Mouse (Mus musculus) lung, postnatal 25 days (tissue): Measurements from ENCODE around the gene Map2k6.
A peak's percentile ranks its signal among the peaks of the same experiment; 100 is the strongest.
"Not testable (repeated sequence)": the region's sequence is repeated elsewhere in the genome, so short reads cannot be mapped to it uniquely, and the experiment has no call there.

ENCODE experiments used
- DNase-seq: peaks from one replicate; pipeline ENCODE4 v3.0.0; 2022; ENCODE audit warnings: low spot score

The Map2k6 gene

GRCm38 (mm10) chr11:110398553-110399239 lies at the start of gene Map2k6:
Map2k6 (plus strand) TSS chr11:110399122.
- DNase-seq, result peak; percentile 87

GRCm38 (mm10) chr11:110354261-110354660 lies 44.7 kb upstream of the Map2k6 start:
- no peak for DNase-seq

GRCm38 (mm10) chr11:110355131-110355530 lies 43.8 kb upstream of the Map2k6 start:
- not testable (repeated sequence) for DNase-seq

GRCm38 (mm10) chr11:110357756-110358551 lies 41.0 kb upstream of the Map2k6 start:
- DNase-seq, result peak; percentile 49

DNA sequence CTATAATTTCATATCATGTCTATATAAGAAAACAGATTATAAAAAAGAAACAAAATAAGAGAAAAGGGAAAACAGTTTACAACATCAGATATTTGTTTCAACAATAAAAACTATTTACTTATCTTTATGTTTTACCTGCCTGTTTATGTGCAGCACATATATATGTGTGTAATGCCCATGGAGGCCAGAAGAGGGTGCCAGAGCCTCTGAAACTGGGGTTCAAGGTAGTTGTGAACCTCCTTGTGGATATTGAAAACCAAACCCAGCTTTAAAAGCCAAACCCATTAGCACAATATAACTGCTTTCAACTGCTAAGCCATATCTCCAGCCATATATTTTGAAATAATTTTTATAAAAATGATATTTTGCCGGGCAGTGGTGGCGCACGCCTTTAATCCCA lies 33.9 kb upstream of the Map2k6 start:
- DNase-seq, result peak; percentile 47

DNA sequence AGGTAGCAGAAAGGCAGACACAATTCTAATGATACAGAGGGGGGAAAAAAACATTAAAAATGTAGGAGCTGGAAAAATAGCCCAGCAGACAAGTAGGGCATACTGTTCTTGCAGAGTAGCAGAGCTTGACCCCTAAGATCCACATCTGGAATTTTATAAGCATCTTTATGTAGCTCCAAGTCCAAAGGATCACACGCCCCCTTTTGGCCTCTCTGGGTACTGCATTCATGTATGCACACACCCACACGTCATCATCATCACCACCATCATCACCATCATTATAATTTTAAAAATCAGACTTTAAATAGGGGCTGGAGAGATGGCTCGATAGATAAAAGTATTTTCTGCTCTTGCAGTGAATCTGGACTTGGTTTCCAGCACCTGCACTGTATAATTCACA lies 32.0 kb upstream of the Map2k6 start:
- no peak for DNase-seq

- DNase-seq, result peak; percentile 20
Observed at GRCm38 (mm10) chr11:110367638-110368037, 31.3 kb upstream of the Map2k6 start.

DNA sequence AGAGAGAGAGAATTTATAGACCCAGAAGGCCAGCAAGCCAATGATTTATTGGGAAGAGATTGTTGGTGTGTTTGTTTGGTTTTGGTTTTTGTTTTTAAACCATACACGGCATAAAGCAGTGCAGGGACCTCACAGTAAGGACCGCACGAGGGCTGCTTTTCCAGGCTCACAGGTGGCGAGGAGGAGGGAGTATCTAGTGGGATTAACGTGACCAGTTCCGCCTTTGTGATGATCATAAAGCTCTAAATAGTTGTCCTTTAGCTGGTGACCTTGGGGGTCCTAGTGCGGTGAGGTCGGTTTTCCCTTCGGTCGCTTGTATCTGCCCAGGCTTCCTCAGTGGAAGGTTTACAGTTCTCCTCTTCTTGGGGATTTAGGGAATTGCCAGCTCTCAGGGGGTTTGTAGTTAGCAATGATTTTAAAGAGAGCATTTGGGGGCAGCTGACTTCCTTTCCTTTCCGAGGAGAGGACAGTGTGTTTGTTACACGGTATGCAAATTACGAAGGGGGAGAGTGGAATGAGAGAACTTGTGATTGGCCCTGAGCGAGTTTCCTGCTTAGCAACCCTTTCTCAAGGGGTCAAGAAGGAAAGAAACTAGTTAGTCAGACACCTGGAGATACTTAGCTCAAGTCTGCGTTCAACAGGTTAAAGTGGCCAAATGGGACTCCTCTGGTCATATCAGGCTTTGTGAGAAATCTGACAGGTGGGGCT lies 29.5 kb upstream of the Map2k6 start:
- peak; percentile 30 for DNase-seq

DNA sequence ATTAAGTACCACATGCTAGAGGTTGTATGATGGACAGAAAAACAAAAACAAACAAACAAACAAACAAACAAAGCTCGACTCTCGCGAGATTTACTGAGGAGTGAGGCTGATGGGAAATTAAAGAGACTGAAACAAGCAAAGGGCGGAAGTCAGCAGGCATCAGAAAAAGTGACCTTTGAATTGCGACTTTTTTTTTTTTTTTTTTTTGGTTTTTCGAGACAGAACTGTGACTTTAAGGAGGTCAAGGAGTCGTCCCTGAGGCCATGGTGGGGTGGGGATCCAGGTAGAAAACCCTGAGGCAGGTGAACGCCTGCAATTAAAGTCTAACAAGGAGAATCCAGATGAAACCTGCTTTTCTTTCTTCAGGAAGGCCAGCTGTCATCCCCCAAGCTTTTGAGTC lies 27.1 kb upstream of the Map2k6 start:
- no peak for DNase-seq

GRCm38 (mm10) chr11:110372266-110372954 lies 26.5 kb upstream of the Map2k6 start:
- DNase-seq, result no peak

DNA sequence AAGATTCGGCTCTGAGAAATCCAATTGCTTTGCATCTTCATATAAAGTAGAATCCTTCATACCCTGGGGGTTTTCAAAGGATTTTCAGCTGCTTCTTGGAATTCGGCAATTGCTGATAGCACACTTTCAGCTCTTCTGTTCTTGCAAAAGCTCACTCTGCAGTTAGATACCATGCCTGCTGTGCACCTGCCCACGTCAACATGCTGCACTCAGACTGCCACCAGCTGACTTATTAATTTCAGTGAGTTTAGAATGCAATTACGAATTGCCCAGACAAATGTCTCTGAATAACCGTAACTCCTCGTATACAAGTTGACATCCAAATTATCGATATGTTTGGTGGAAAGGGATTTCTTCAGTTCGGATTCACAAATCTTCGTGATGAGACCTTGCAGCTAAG lies 24.9 kb upstream of the Map2k6 start:
- DNase-seq, result no peak

- DNase-seq, result peak; percentile 78
Observed at GRCm38 (mm10) chr11:110379661-110380309, 19.1 kb upstream of the Map2k6 start.

DNA sequence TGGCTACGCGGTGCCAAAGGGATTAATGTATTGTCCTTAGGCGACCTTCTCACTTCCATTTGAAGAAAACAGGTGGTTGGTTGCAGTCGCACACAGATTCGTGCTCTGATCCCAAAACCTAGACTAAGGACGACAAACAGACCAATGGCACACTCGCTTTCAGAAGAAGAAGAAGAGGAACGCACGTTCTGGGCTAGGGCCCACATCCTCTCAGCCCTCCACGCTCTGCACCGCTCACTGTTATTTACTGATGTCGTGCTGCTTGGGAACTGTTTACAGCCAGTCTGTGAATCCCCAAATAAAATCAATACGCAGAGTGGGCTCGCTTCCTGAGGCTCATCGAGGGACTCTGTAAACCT lies 18.6 kb upstream of the Map2k6 start:
- DNase-seq, result no peak

- no peak for DNase-seq
Observed at GRCm38 (mm10) chr11:110385487-110385886, 13.4 kb upstream of the Map2k6 start.

GRCm38 (mm10) chr11:110392763-110393162 lies 6.2 kb upstream of the Map2k6 start:
- DNase-seq, result no peak

DNA sequence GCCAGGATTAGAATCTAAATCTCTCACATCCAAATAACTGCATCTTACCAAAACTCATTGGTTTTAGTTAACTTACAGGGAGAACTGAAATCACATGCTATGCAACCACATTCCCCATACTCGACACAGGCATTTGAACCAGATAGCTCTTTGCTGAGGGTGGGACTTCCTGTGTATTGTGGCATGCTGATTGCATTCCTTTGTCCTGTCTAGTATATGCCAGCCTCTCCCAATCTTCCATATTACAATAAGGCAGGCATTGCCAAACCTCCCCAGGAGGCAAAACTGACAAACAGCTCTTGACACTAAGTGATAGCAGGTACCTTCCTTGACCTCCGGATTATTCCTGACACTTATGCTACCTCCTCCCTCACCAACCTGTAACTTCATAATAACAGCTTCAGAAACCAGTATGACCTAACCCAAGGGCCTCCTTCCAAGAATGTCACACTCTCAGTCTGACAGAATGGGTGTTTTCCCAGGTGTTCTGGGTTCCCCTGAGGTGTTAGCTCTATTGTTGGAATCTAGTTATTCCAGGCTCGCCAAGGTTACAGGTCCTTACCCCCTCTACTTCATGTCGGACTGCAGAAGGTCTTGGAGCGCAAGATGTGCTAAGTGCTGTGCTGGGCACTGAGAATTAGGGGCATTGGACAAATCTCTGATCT lies 4.0 kb upstream of the Map2k6 start:
- DNase-seq, result no peak

- DNase-seq, result no peak
Observed at GRCm38 (mm10) chr11:110396085-110396484, 2.8 kb upstream of the Map2k6 start.

DNA sequence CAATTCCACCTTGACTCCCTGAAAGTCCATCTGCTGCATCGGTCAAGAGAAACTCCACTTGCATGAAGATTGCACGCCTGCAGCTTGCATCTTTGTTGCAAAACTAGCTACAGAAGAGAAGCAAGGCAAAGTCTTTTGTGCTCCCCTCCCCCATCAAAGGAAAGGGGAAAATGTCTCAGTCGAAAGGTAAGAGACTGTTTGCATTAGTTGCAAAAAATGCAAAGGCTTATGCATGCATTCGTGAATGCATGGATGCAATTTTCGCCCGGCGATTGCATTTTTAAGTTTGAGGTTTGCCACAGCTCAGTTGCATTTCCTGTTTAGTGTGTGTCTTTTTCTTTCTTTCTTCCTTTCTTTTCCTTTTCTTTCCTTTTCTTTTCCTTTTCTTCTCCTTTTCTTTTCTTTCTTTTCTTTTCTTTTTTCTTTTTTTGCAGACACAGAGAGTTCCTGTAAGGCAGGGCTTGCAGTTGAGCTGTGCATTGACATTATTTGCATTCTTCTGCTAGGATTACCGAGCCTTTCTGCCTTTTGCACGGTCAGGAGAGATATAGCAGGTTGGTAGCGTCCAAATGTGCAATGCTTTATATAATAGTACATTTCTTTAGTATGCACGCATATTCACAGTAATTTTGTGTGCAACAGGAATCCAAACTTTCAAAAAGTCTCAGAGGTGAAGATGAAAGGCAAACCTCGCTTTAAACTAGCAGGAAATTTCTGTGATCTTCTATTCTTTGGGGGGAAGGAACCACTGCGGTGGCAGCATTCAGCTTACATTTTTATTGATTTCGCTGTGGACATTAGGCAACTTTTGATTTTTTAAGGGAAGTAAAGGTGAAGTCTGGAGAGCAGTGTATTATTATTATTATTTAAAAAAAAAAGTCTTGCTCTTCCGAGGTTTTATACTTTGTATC lies 573 bp downstream of the Map2k6 start:
- no peak for DNase-seq

DNA sequence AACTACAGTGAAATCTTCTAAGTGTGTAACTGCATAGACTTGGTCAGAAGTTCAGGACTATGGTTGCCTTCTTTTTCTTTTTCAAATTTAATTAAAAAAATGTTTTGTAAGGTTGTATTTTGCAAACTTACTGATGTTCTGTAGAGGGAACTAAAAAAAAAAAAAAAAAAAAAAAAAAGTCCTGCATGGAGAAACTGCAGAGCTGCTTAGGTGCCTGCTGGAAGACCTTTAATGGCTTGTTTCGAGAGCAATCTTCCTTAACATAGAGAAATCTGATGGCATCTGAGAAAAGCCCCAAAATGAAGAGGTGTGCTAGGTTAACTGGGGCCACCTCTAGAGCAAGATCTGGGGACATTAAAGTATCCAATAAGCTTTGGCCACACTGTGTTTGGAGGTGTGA lies 1.4 kb downstream of the Map2k6 start:
- no peak for DNase-seq

GRCm38 (mm10) chr11:110402671-110403070 lies 3.7 kb downstream of the Map2k6 start:
- DNase-seq, result no peak
